Mouse (Mus musculus) urinary bladder, postnatal 4 days (tissue): ENCODE measurements around the gene Adgrg7.

ENCODE experiments used
- DNase-seq, 2 experiments: peaks; one replicate each; pipeline ENCODE4 v3.0.0; 2021 to 2022; ENCODE audit warnings: low spot score in 2 of 2

The Adgrg7 gene

DNA sequence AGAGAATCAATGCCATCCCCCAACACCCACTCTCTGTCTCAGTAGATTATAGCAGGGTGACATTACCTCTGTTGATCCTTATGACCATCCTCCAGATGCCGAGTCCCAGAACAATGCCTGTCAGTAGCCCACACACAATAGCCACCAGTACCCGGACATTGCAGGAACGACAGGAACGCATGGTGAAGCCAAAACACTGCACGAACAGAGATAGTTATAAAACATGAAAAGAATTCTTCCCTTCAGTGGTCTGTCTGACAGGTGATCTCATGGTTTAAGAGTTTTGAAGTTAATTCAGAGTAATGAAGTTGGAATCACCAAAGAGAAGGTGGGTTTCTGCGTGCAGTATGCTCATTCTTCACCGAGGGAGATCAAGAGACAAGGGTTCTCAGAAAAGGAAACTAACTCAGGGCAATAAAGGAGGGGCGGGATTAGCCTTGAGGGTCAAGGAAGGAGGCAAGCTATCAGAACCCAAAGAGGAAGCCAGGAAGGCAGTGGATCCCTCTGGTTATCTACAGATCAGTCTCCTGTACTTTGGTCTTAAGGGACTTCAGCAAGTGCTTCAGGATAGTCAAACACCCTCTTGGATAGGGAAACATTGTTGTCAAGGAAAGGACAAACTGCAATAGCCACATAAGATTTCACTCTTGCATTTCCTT is at the start of gene Adgrg7:
Gene Adgrg7, minus strand, starts transcription at position 375 of the 659 bp plus-strand sequence.
- no peak for DNase-seq

GRCm38 (mm10) chr16:56842988-56843387 is 47.3 kb upstream of the Adgrg7 start:
- DNase-seq = no peak

DNA sequence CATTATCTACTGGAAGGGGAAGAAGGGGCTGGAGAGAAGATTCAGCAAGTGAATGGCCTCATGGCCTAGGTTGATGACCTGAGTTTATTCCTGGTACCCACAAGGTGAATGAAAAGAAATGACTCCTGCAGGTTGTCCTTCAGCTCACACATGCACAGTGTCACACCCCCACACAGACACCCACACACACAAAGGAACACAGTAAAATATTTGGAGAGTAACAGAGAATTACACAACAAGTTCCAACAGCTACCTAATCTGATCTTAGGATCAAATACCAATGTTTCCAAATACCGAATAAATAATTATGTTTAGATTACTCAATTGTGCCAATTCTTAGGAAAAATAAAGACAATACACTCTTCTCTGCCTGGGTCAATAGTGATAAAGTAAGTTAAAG is 37.7 kb upstream of the Adgrg7 start:
- no peak for DNase-seq

- no peak for DNase-seq
These were observed 36.3 kb upstream of the Adgrg7 start for GRCm38 (mm10) chr16:56831986-56832385.

GRCm38 (mm10) chr16:56801370-56802109 is 5.9 kb upstream of the Adgrg7 start:
- no peak for DNase-seq

GRCm38 (mm10) chr16:56800946-56801345 is 5.3 kb upstream of the Adgrg7 start:
- no peak for DNase-seq

GRCm38 (mm10) chr16:56800469-56800868 is 4.8 kb upstream of the Adgrg7 start:
- DNase-seq = no peak

DNA sequence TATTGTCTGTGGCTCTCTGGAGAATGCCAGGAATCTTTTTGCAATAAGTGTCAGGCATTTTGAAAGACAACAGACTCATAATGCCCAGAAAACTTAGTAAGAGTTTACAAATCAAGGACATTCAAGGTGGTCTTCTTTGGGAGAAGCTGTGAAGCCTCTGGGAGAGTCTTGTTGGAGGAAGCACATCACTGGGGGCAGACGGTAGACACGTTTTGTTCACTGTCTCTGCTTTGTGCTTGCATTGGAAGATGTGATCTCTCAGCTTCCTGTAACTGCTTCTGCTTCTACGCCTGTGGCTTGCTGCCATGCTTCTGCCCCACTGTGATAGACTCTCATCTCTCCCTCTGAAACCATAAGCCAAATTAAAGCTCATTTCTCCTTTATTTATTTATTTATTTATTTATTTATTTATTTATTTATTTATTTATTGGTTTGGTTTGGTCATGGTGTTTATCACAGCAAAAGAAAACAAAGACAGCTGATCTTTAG is 3.9 kb upstream of the Adgrg7 start:
- DNase-seq = no peak

- no peak for DNase-seq
These were observed 3.2 kb upstream of the Adgrg7 start for GRCm38 (mm10) chr16:56798873-56799272.

- DNase-seq = no peak
These were observed 1.1 kb downstream of the Adgrg7 start for GRCm38 (mm10) chr16:56794383-56795144.

DNA sequence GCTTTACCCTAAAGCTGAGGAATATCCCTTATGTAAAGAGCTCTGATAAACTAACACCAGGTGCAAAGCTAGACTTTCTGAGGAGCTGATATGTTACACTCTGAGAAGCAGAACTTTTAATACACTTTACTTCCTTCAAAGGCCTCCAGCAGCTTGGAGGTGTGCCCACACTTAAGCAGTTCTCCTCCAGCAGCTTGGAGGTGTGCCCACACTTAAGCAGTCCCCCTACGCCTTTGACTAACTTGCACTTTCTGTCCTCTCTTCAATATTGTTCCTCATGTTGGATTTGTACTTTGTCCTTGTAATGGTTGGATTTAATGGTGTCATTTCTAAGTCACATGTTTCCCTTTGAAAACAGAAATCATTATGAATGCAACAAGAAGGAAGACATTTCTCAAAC is 1.9 kb downstream of the Adgrg7 start:
- no peak for DNase-seq

DNA sequence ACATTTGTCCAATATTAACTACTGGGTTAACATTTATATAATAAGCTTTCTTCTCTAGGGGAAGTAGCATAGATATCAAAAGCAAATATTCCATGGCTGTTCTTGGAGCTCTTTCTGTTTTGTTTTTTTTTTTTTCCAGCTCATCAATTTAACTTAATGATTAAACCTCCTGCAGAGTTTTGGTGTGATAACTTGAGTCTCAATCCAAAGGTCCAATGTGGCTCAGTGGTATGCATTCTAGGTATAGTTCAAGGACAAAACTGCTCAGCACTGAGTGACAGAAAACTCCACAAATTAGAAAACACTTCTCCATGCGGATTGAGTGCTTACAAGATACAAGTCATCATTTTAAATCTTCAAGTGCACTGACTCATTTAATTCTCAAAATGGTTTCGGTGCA is 9.7 kb downstream of the Adgrg7 start:
- DNase-seq = no peak

GRCm38 (mm10) chr16:56771163-56772105 is 24.2 kb downstream of the Adgrg7 start:
- DNase-seq = no peak

DNA sequence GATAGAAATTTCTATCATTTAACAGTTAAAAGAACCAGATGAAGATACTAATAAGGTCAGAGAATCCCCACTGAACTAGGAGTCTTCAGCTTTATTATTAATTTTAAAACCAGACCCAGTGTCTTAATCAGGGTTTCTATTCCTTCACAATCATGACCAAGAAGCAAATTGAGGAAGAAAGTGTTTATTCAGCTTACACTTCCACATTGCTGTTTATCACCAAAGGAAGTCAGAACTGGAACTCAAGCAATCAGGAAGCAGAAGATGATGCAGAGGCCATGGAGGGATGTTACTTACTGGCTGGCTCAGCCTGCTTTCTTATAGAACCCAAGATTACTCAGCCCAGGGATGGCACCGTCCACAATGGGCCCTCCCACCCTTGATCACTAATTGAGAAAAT is 66.6 kb downstream of the Adgrg7 start:
- DNase-seq = no peak

GRCm38 (mm10) chr16:56724927-56725326 is 70.7 kb downstream of the Adgrg7 start:
- no peak for DNase-seq

GRCm38 (mm10) chr16:56722357-56722756 is 73.3 kb downstream of the Adgrg7 start:
- DNase-seq = no peak

DNA sequence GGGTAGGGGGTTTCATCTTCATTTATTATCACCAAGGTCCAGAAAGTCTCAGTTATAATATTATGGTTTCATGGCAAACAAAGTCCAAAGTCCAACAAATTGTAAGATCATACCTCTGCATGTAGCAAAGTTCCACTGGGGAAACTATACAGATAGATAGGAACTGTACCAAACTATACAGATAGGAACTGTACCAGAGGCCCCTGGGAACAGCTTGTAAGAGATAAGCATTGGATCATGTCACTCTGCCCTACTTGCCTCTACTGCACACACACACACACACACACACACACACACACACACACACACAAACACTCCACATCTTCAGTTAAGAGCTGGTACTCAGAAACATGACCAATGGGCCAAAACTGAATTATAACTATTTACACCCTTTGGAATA is 76.6 kb downstream of the Adgrg7 start:
- no peak for DNase-seq

GRCm38 (mm10) chr16:56717224-56718200 is 78.1 kb downstream of the Adgrg7 start, which contains the start of gene Tfg:
Gene Tfg (minus strand): TSS chr16:56717450.
- peak; percentile 99 for DNase-seq

DNA sequence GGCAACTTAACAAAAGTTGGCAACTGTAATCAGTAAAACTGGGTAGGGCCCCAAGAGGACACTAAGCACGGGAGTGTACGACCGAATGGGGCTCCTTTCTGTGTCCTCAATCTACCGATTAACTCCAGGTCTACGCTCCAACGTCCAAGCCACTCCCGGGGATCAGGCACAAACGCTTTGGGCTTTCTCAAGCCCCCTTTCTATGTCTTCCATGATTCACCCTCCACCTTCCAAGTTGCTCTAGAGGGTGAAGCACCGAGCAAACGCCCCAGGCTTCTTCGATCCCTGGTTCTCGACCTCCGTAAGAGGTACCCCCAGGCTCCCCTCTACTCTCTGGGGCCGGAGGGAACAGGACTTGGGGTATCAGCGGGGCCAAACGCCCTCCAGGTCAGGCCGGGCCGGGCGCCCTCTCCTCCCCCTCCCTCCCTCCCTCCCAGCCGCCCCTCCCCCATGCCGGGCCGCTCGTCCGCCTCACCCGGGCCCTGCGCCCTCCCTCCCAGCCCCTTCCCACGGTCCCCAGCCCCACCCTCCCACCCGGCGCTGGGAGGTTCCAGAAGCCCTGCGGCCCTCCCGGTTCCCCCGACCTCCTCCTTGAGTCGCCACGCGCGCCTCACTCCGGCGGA is 79.0 kb downstream of the Adgrg7 start:
- DNase-seq = no peak

DNA sequence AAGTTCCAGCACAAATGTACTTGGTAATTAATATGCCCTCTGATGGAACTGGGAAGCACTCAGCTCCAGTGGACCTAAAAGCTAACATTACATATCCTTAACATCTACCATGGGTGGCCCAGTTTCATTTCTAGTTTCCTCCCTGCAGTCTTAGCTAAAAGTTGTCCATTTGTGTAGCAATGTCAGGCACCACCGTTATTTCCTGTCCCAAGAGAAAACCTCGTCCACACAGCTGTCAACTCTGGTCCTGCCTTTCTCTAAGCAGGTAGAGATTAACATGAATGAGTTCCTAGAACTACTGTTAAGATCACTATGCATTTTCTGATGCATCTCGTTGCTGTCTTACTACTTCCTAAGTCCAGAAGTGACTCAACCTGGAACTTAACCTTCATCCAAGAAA is 80.0 kb downstream of the Adgrg7 start:
- no peak for DNase-seq
